Mouse (Mus musculus) kidney, adult 2 months (tissue): ENCODE results near the gene Daam1.

Experiments
- CTCF ChIP-seq: fragments of 200-500 bp; conservative IDR thresholded peaks from 2 replicates; pipeline ENCODE4 v1.5.1; 2011; ENCODE audit warnings: low read depth, mild to moderate bottlenecking, control low read depth, low read length, moderate library complexity, mixed read lengths; ENCODE audit not compliant: insufficient read depth, insufficient read length
- POLR2A ChIP-seq: fragments of 200-500 bp; IDR thresholded peaks from one replicate; pipeline ENCODE4 v1.6.1; 2011; ENCODE audit warnings: low read depth, low read length, control low read depth

DNA sequence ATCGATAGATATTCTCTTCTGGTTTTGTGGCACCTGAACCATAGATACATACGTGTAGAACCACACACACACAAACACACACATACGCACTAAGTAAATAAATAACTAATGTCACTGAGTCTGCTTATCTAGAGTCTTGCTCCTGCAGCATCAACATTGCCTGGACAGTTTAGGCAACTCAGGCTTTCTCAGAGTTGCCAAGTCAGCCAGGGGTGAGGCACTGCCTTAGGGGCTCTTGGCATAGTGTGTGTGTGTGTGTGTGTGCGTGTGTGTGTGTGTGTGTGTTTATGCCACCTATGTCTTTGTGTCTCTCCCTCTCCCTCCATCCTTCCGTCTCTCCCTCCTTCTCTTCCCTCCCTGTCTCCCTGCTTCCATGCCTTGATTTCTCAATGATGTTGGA, 110.4 kb downstream of the Daam1 start:
- TF ChIP-seq CTCF (no peak), POLR2A (no peak)
